Mouse (Mus musculus) testis, adult 2 months (tissue): Measurements from ENCODE around the gene Klf12. TPM values are rescaled to one million over a fixed set of nuclear protein-coding genes. Genes with fewer than 3 reads are reported as not detected.

ENCODE experiments used
- H3K27ac ChIP-seq: fragments of 200-500 bp; 2 replicates; pipeline ENCODE4 v1.5.1; 2012; ENCODE audit warnings: low read depth, low read length; ENCODE audit not compliant: control insufficient read depth, insufficient read depth
- H3K27me3 ChIP-seq: fragments of 200-500 bp; 2 replicates; pipeline ENCODE4 v1.6.1; 2012; ENCODE audit warnings: mild to moderate bottlenecking, low read length, moderate library complexity; ENCODE audit not compliant: control insufficient read depth, insufficient read depth
- H3K36me3 ChIP-seq: fragments of 200-500 bp; 2 replicates; pipeline ENCODE4 v1.6.1; 2012; ENCODE audit warnings: mild to moderate bottlenecking, low read length; ENCODE audit not compliant: control insufficient read depth, insufficient read depth
- H3K4me1 ChIP-seq: fragments of 200-500 bp; 2 replicates; pipeline ENCODE4 v1.6.1; 2012; ENCODE audit warnings: low read length; ENCODE audit not compliant: control insufficient read depth, insufficient read depth
- H3K4me3 ChIP-seq: fragments of 200-500 bp; 2 replicates; pipeline ENCODE4 v1.5.1; 2012; ENCODE audit warnings: low read depth, mild to moderate bottlenecking, low read length, moderate library complexity, mixed read lengths; ENCODE audit not compliant: control insufficient read depth
- CTCF ChIP-seq: fragments of 200-500 bp; IDR thresholded peaks from 2 replicates; pipeline ENCODE4 v1.5.1; 2012; ENCODE audit warnings: low read depth, mild to moderate bottlenecking, inconsistent platforms, low read length, moderate library complexity; ENCODE audit not compliant: control insufficient read depth, insufficient read depth, insufficient replicate concordance
- POLR2A ChIP-seq: fragments of 200-500 bp; IDR thresholded peaks from 2 replicates; pipeline ENCODE4 v1.6.1; 2012; ENCODE audit warnings: low read depth, mild to moderate bottlenecking, inconsistent platforms, low read length, moderate library complexity; ENCODE audit not compliant: control insufficient read depth
- polyA plus RNA-seq: library from polyadenylated mRNA; depleted of rRNA; stranded (reverse); fragments of >200 nt; gene quantifications from 2 replicates; pipeline ENCODE4 v1.2.3, GENCODE M21; 2012

Gene Klf12
- polyA plus RNA-seq, 1 experiment = 7.9 TPM

DNA sequence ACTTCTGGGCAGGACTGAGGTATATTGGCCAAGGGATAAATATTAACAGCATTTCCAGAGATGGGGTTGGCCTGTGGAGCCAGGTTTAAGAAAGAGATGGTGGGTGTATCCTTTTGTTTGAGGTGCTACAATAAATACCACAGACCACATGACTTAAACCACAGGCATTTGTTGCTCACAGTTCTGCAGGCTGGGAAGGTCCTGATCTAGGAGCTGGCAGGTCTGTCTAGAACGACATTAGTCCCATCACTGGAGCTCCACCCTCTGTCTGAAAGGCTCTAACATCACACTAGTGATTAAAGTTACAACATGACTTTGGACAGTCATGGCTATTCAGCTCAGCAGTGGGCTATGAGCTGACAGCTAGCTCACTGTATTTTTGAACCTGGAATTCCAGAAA, 457.8 kb downstream of the Klf12 start:
- TF ChIP-seq POLR2A = no peak
- TF ChIP-seq CTCF = no peak
- Histone ChIP-seq H3K36me3 (no peaks in the 10 kb centered on the region), H3K4me3 (no peak overlapping the region), H3K27ac (no peak overlapping the region), H3K27me3 (no peaks in the 10 kb centered on the region), H3K4me1 (no peaks in the 10 kb centered on the region)
